Mouse (Mus musculus): ENCODE data around the gene Cbx3. TPM values are rescaled to one million over a fixed set of nuclear protein-coding genes. Genes with fewer than 3 reads are reported as not detected.

The Cbx3 gene
- 645 and 735 TPM in 2 replicates for polyA plus RNA-seq (2014; fragmentation: Nextera tagmentation; extraction: Ambion mirVana)

DNA sequence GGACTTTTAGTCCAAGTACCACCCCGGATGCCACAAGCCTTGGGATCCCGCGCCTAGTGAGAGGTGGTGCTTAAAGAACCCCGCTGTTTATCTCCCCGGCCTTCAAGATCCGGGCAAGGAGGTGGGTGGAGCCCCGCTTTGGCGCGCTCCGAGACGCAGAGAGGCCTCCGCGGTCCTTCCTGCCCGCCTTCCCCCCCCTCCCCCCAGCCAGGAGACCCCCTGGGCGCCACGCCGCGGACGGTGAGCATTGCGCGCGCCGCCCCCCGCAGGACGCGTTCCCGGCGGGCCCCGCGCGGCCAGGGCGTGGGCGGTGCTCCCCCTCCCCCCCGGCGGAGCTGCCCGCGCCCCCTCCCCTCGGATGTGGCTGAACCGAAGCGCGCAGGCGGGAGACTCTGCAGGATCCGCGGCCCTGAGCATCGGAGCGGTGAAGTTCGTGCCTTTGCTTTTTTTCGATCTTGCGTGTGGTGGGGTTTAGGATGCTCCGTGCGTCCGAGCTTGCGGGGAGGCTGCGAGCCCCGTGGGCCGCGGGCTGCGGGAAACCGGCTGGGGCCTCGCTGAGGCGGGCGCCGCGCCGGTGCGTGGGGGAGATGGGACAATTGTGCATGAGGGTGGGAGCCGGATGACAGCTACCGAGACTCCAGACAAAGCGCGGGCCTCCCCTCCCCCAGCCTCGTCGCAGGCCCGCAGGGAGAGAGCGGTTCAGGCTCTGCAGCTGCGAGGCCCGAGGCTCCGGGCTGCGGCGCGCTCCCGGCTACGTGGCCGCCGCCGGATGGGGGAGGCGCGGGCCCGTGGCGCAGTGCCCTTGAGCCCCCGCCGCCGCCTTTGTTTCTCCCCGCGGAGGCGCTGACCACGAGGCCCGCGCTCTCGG is at the start of gene Cbx3:
Gene Cbx3, plus strand, starts transcription at position 50 of the 868 bp plus-strand sequence.
- WGBS = under 1% methylated on average over 75 of the region's 99 CpGs
- peak; percentile 96 for DNase-seq (ENCODE audit: low spot score)
- no peaks in the 10 kb centered on the region for H3K27me3 ChIP-seq (ENCODE audit: control insufficient read depth, insufficient read depth, low read length)
- H3K36me3 ChIP-seq (ENCODE audit: control insufficient read depth, insufficient read depth, low read length) = peaks cover 10% of the 10 kb centered on the region
- H3K4me2 ChIP-seq (ENCODE audit: low read depth, low read length, severe bottlenecking) = peak within 1 kb of the TSS; percentile 48
- peak within 1 kb of the TSS; percentile 100 for H3K27ac ChIP-seq (ENCODE audit: low read depth, low read length)
- ATAC-seq (replicated peaks; ENCODE audit: low FRiP score) = peak; percentile 79
- peak within 1 kb of the TSS; percentile 96 for H3K4me3 ChIP-seq (ENCODE audit: low read depth, low read length)
- H3K4me1 ChIP-seq (replicated peaks; ENCODE audit: control insufficient read depth, insufficient read depth, low read length) = peaks cover 7% of the 10 kb centered on the region; the same call in 1 of the 2 replicates
- no peaks in the 10 kb centered on the region for H3K9me3 ChIP-seq (ENCODE audit: control insufficient read depth, low read length)
- H3K9ac ChIP-seq (ENCODE audit: low read length) = peak within 1 kb of the TSS; percentile 100

DNA sequence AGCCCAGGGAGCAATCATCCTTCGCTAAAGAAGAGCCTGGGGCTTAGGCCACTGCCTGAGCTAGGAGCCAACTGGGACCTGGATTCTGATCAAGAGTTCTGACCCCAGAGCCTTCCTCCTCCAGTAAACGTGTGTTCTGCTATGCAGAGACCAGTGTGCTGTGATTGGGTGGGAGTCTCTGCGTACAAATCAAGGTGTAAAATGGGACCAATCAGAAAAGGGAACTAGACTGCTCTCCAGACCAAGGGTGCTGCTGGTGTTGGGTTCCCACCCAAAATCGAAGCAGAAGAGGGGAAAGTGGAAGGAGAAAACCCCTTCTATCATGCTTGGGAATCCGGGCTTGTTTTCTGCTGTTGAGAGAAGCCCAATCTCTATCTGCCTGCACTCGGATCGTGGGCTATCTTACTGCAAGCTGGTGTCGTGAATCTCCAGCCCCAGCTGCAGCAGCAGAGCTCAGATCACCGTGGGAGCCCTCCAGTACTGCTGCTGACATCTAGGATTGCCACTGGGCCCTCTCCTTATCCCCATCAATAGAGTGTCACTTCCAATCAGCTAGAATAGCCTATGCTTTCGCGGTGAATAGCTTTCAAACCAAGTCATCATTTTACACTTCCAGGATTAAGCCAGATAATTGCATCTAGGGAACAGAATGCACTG is 46.6 kb upstream of the Cbx3 start:
- no peak overlapping the region for H3K4me3 ChIP-seq (ENCODE audit: low read depth, low read length)
- H3K4me2 ChIP-seq (ENCODE audit: low read depth, low read length, severe bottlenecking) = no peak overlapping the region
- no peak overlapping the region for H3K27ac ChIP-seq (ENCODE audit: low read depth, low read length)
- H3K9ac ChIP-seq (ENCODE audit: low read length) = no peak overlapping the region
- no peaks in the 10 kb centered on the region for H3K36me3 ChIP-seq (ENCODE audit: control insufficient read depth, insufficient read depth, low read length)
- H3K9me3 ChIP-seq (ENCODE audit: control insufficient read depth, low read length) = no peaks in the 10 kb centered on the region; the same call in 1 of the 2 replicates
- WGBS = 56% methylated on average over 11 of the region's 11 CpGs
- no peak for ATAC-seq (replicated peaks; ENCODE audit: low FRiP score)
- DNase-seq (ENCODE audit: low spot score) = no peak
- H3K27me3 ChIP-seq (ENCODE audit: control insufficient read depth, insufficient read depth, low read length) = no peaks in the 10 kb centered on the region
- H3K4me1 ChIP-seq (replicated peaks; ENCODE audit: control insufficient read depth, insufficient read depth, low read length) = no peaks in the 10 kb centered on the region

DNA sequence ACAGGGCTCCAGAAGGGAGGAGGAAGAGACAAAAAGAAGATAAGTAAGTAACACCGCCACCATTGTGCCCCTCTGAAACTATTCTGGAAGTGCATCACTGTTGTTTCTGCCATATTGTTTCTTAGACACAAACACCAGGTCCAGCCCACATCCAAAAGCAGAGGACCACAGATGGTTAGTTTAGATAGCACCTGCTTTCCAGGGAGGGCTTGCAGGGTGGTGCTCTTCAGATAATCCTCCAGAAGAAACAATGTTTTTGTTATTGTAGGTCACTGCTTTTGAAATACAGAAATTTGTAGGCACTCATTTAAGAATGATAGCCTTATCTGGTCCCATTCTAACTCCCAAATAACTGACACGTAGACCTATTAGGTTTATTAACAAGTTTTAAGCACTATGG is 45.6 kb upstream of the Cbx3 start:
- no peaks in the 10 kb centered on the region for H3K4me1 ChIP-seq (replicated peaks; ENCODE audit: control insufficient read depth, insufficient read depth, low read length)
- no peaks in the 10 kb centered on the region for H3K36me3 ChIP-seq (ENCODE audit: control insufficient read depth, insufficient read depth, low read length)
- no peak for ATAC-seq (replicated peaks; ENCODE audit: low FRiP score)
- no peak overlapping the region for H3K4me3 ChIP-seq (ENCODE audit: low read depth, low read length)
- WGBS = 92% methylated on average over 2 of the region's 2 CpGs
- no peak for DNase-seq (ENCODE audit: low spot score)
- no peak overlapping the region for H3K4me2 ChIP-seq (ENCODE audit: low read depth, low read length, severe bottlenecking)
- no peak overlapping the region for H3K27ac ChIP-seq (ENCODE audit: low read depth, low read length)
- H3K9ac ChIP-seq (ENCODE audit: low read length) = no peak overlapping the region
- no peaks in the 10 kb centered on the region for H3K27me3 ChIP-seq (ENCODE audit: control insufficient read depth, insufficient read depth, low read length)
- no peaks in the 10 kb centered on the region; the same call in 1 of the 2 replicates for H3K9me3 ChIP-seq (ENCODE audit: control insufficient read depth, low read length)

DNA sequence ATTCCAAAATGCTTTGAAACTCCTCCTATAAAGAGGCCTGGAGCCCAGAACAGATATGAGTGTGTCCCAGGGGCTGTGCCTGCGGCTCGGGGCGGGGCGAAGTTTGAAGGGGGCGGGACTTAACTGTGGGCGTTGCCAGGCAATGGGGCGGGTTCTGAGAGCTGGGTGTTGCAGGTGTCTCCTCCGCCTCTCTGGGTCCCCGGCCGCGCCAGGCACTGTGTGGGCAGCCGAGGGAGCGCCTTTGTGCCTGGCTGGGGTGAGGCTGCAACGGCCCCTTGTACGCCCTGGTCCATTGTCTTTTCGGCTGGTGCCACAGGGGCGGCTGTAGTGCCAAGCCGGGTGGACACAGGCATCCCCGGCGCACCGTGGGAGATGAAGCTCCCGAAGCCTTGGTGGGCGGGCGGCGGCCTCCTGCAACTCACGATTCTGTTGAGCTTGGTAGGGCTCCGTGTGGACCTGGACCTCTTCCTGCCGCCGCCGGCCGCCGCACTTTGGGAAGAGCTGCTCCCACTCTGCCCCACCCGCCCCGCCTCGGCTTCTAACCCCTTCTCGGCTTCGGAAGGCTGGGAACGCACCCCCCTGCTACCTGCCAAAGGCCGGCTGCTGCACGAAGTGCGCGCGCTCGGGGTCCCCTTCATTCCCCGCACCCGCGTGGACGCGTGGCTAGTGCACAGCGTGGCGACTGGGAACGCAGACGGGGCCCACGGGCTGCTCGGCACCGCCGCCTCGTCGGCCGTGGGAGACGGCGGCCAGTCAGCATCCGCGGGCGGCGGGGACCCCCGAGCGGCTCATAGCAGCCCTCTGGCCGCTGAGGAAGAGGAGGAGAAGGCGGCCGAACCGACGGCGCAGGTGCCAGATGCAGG is 37.4 kb upstream of the Cbx3 start, which contains the start of gene Nfe2l3:
Gene Nfe2l3, plus strand, starts transcription at position 136 of the 863 bp plus-strand sequence.
- peaks cover 34% of the 10 kb centered on the region for H3K27me3 ChIP-seq (ENCODE audit: control insufficient read depth, insufficient read depth, low read length)
- H3K4me2 ChIP-seq (ENCODE audit: low read depth, low read length, severe bottlenecking) = peak within 1 kb of the TSS; percentile 87
- no peaks in the 10 kb centered on the region for H3K36me3 ChIP-seq (ENCODE audit: control insufficient read depth, insufficient read depth, low read length)
- ATAC-seq (replicated peaks; ENCODE audit: low FRiP score) (peak; percentile 86), DNase-seq (ENCODE audit: low spot score) (peak; percentile 86)
- H3K4me3 ChIP-seq (ENCODE audit: low read depth, low read length) = peak within 1 kb of the TSS; percentile 49
- H3K27ac ChIP-seq (ENCODE audit: low read depth, low read length) = no peak within 1 kb of the TSS
- under 1% methylated on average over 70 of the region's 74 CpGs for WGBS
- H3K4me1 ChIP-seq (replicated peaks; ENCODE audit: control insufficient read depth, insufficient read depth, low read length) = peaks cover 7% of the 10 kb centered on the region
- H3K9ac ChIP-seq (ENCODE audit: low read length) = peak within 1 kb of the TSS; percentile 61
- H3K9me3 ChIP-seq (ENCODE audit: control insufficient read depth, low read length) = no peaks in the 10 kb centered on the region

- H3K9ac ChIP-seq (ENCODE audit: low read length) = no peak overlapping the region
- ATAC-seq (replicated peaks; ENCODE audit: low FRiP score) (no peak), DNase-seq (ENCODE audit: low spot score) (peak; percentile 36)
- WGBS = 42% methylated on average over 7 of the region's 7 CpGs
- no peak overlapping the region for H3K4me3 ChIP-seq (ENCODE audit: low read depth, low read length)
- no peaks in the 10 kb centered on the region for H3K36me3 ChIP-seq (ENCODE audit: control insufficient read depth, insufficient read depth, low read length)
- no peak overlapping the region for H3K27ac ChIP-seq (ENCODE audit: low read depth, low read length)
- H3K4me1 ChIP-seq (replicated peaks; ENCODE audit: control insufficient read depth, insufficient read depth, low read length) = peaks cover 7% of the 10 kb centered on the region
- H3K9me3 ChIP-seq (ENCODE audit: control insufficient read depth, low read length) = no peaks in the 10 kb centered on the region
- H3K4me2 ChIP-seq (ENCODE audit: low read depth, low read length, severe bottlenecking) = no peak overlapping the region
- H3K27me3 ChIP-seq (ENCODE audit: control insufficient read depth, insufficient read depth, low read length) = peaks cover 34% of the 10 kb centered on the region
Observed at GRCm38 (mm10) chr6:51434270-51434669, 35.9 kb upstream of the Cbx3 start.

DNA sequence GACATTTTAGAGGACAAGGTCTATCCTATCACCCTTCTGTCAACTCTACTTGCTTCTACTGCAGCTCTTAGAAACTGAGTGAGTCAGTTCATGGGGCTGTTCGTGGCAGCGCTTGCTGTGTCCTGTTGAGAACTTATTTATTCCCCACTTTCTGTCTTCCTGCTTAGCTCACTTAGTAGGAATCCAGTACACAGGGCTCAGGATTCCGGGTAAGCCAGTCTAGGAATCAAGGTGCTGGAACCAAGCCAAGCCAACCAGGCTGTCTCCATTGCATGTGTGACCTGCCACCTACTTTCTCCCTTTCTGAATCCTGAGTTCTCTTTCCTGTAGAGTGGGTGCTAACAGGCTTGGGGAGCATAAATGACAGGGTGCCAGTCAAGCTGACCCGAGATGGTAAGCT is 32.5 kb upstream of the Cbx3 start:
- no peak for DNase-seq (ENCODE audit: low spot score)
- Histone ChIP-seq H3K9ac (ENCODE audit: low read length) (no peak overlapping the region), H3K4me3 (ENCODE audit: low read depth, low read length) (no peak overlapping the region), H3K4me1 (replicated peaks; ENCODE audit: control insufficient read depth, insufficient read depth, low read length) (peaks cover 7% of the 10 kb centered on the region), H3K27me3 (ENCODE audit: control insufficient read depth, insufficient read depth, low read length) (peaks cover 26% of the 10 kb centered on the region), H3K36me3 (ENCODE audit: control insufficient read depth, insufficient read depth, low read length) (no peaks in the 10 kb centered on the region), H3K4me2 (ENCODE audit: low read depth, low read length, severe bottlenecking) (no peak overlapping the region), H3K9me3 (ENCODE audit: control insufficient read depth, low read length) (no peaks in the 10 kb centered on the region), H3K27ac (ENCODE audit: low read depth, low read length) (no peak overlapping the region)
- no peak for ATAC-seq (replicated peaks; ENCODE audit: low FRiP score)
- 87% methylated on average over 4 of the region's 4 CpGs for WGBS

- no peak for DNase-seq (ENCODE audit: low spot score)
- Histone ChIP-seq H3K4me2 (ENCODE audit: low read depth, low read length, severe bottlenecking) (no peak overlapping the region), H3K4me1 (replicated peaks; ENCODE audit: control insufficient read depth, insufficient read depth, low read length) (no peaks in the 10 kb centered on the region), H3K4me3 (ENCODE audit: low read depth, low read length) (no peak overlapping the region), H3K9ac (ENCODE audit: low read length) (no peak overlapping the region), H3K9me3 (ENCODE audit: control insufficient read depth, low read length) (no peaks in the 10 kb centered on the region), H3K27me3 (ENCODE audit: control insufficient read depth, insufficient read depth, low read length) (peaks cover 14% of the 10 kb centered on the region), H3K27ac (ENCODE audit: low read depth, low read length) (no peak overlapping the region), H3K36me3 (ENCODE audit: control insufficient read depth, insufficient read depth, low read length) (no peaks in the 10 kb centered on the region)
- ATAC-seq (replicated peaks; ENCODE audit: low FRiP score) = no peak
- WGBS = 89% methylated on average over 9 of the region's 9 CpGs
Observed at GRCm38 (mm10) chr6:51438826-51439330, 31.3 kb upstream of the Cbx3 start.
